Mouse (Mus musculus) heart, adult 2 months (tissue): ENCODE data around the gene Fam57b.

ENCODE experiments used
- CTCF ChIP-seq: fragments of 200-600 bp; IDR thresholded peaks from 2 replicates; pipeline ENCODE4 v1.8.1; 2022; ENCODE audit warnings: antibody characterized with exemption, mild to moderate bottlenecking, moderate library complexity
- POLR2A ChIP-seq: fragments of 200-500 bp; IDR thresholded peaks from 2 replicates; pipeline ENCODE4 v1.6.1; 2011; ENCODE audit warnings: mild to moderate bottlenecking, low read depth, low read length, control low read depth; ENCODE audit not compliant: insufficient read depth

GRCm38 (mm10) chr7:126774463-126774862 lies 23.0 kb upstream of the Fam57b start:
- TF ChIP-seq POLR2A (no peak), CTCF (no peak)
